Mouse (Mus musculus) c-Kit-negative CD71-positive TER-119-positive erythroid progenitor cells, embryonic 14.5 days (primary cell): Measurements from ENCODE around the gene Brd3.

ENCODE experiments used
- DNase-seq: peaks from one replicate; pipeline ENCODE4 v3.0.0-alpha.2; 2013; ENCODE audit warnings: low read depth, low spot score

The Brd3 gene

GRCm38 (mm10) chr2:27401544-27401943, 105.9 kb downstream of the Brd3 start:
- DNase-seq = no peak

GRCm38 (mm10) chr2:27400083-27400482, 107.4 kb downstream of the Brd3 start:
- DNase-seq = no peak

DNA sequence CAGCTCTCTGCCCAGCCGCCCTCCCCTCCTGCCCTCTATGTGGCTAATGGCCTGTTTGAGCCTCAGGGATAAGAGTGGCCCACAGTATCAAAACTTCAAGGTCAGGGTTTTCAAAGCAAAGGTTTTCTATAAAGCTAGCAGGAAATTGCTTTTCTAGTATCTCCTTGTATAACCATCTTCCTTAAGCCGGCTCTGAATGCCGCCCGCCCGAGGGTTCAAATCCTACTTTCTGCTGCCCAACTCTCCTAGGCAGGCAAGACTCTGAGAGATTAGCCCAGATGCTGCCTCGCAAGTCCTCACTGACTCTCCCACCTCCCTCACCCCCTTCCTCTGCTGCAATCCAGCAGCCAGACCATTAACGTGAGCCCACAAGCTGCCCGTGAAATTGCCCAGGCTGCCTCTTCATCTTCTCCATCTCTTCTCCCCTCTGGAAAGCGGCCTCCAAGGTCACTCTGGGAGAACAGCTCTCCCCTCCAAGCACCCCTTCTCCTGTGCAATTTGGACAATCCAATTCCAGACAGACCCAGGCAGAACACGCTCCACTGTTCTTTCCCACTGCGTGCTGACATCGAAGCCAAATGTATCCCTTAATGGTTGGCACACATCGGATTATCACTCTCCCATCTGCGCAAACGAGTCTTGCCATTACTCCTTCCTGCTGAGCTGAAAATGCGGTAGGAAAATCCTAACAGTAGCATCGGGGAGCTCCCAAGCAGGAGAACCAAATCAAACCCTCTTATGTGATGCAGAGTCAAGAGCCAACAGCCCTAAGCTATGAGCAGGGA, 110.6 kb downstream of the Brd3 start:
- DNase-seq = no peak
